In the genomic region with DNA sequence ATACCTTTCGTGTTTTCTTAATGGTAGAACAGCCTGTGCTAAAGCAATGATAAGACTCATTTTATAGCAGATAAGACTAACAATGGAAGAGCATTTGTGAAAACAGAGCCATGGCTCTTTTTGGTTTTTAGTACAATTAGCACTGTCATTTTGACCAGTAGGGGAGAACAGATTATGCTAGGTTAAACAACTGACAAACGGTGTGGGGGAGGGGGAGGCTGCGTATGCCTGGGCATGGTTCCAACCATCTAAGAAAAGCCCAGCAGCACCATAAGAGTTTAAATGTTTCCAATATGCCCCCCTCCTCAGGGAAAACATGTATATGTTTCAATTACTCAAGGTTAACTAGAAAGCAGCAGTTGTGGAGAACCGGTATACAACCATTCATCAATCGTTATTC, we compare ENCODE assay signal across 8 mouse cellular contexts.
DNase-seq lines count a peak whose midpoint lies in the region; ATAC-seq and TF ChIP-seq lines count a peak whose summit lies in the region.

No protein-coding gene starts in this region.

- no peak for ATAC-seq in heart, embryonic 13.5 days (ENCODE audit: extremely low read depth, insufficient number of reproducible peaks, low FRiP score, low TSS enrichment)
- no peak for ATAC-seq in heart, embryonic 11.5 days (replicated peaks; ENCODE audit: insufficient number of reproducible peaks, low FRiP score, low TSS enrichment)
- ATAC-seq in lung, embryonic 14.5 days (ENCODE audit: insufficient read depth): peak; percentile 42; the same call in 1 of the 2 replicates
- ATAC-seq in neural tube, embryonic 13.5 days (ENCODE audit: low read depth): peak; percentile 51; the same call in 1 of the 2 replicates
- ATAC-seq in inflammation-experienced regulatory T-cells, adult 6 months: no peak

- H3K36me3 ChIP-seq in heart, embryonic 13.5 days: no peaks in the 10 kb centered on the region
- no peaks in the 10 kb centered on the region for H3K36me3 ChIP-seq in heart, embryonic 11.5 days (ENCODE audit: control insufficient read depth, insufficient read depth, low read length)
- no peaks in the 10 kb centered on the region for H3K36me3 ChIP-seq in lung, embryonic 14.5 days (ENCODE audit: insufficient read depth)
- H3K36me3 ChIP-seq in neural tube, embryonic 13.5 days: no peaks in the 10 kb centered on the region

- no peaks in the 10 kb centered on the region for H3K27me3 ChIP-seq in heart, embryonic 13.5 days (replicated peaks)
- H3K27me3 ChIP-seq in heart, embryonic 11.5 days (ENCODE audit: control insufficient read depth, insufficient read depth, low read length): no peaks in the 10 kb centered on the region
- H3K27me3 ChIP-seq in lung, embryonic 14.5 days (ENCODE audit: insufficient read depth, low read length): no peaks in the 10 kb centered on the region
- H3K27me3 ChIP-seq in neural tube, embryonic 13.5 days: no peaks in the 10 kb centered on the region

- H3K4me2 ChIP-seq in heart, embryonic 13.5 days: peak overlapping the region; percentile 25; the same call in 1 of the 2 replicates
- no peak overlapping the region for H3K4me2 ChIP-seq in heart, embryonic 11.5 days
- no peak overlapping the region for H3K4me2 ChIP-seq in lung, embryonic 14.5 days
- H3K4me2 ChIP-seq in neural tube, embryonic 13.5 days: 0 out of 2 replicates have a peak overlapping the region, but pooled peaks have one; percentile 1

- H3K27ac ChIP-seq in heart, embryonic 13.5 days (replicated peaks): no peak overlapping the region
- no peak overlapping the region for H3K27ac ChIP-seq in heart, embryonic 11.5 days (ENCODE audit: low read depth, low read length)
- no peak overlapping the region for H3K27ac ChIP-seq in lung, embryonic 14.5 days (ENCODE audit: low read depth)
- H3K27ac ChIP-seq in neural tube, embryonic 13.5 days (replicated peaks): peak overlapping the region; percentile 61

- peak; percentile 28; the same call in 1 of the 2 replicates for TF ChIP-seq CTCF in lung, embryonic 14.5 days (IDR thresholded peaks at IDR 0.05; ENCODE audit: low read depth)

- WGBS in heart, embryonic 13.5 days: 33% methylated on average over 5 of the region's 5 CpGs
- WGBS in heart, embryonic 11.5 days (ENCODE audit: insufficient replicate concordance): 46% methylated on average over 5 of the region's 5 CpGs
- WGBS in lung, embryonic 14.5 days: 35% methylated on average over 5 of the region's 5 CpGs
- 37% methylated on average over 5 of the region's 5 CpGs for WGBS in neural tube, embryonic 13.5 days

- H3K4me3 ChIP-seq in heart, embryonic 13.5 days: no peak overlapping the region
- no peak overlapping the region for H3K4me3 ChIP-seq in heart, embryonic 11.5 days (ENCODE audit: low read depth, low read length)
- no peak overlapping the region for H3K4me3 ChIP-seq in lung, embryonic 14.5 days (ENCODE audit: low read depth, low read length)
- H3K4me3 ChIP-seq in neural tube, embryonic 13.5 days: no peak overlapping the region

- peak; percentile 73 for DNase-seq in lung, embryonic 14.5 days
- DNase-seq in lung, adult 18-20 months: no peak
- DNase-seq in cerebellum, postnatal 36 days: peak; percentile 42 to 43
- DNase-seq in urinary bladder, adult 2 months (ENCODE audit: low spot score): no peak

- no peaks in the 10 kb centered on the region for H3K9me3 ChIP-seq in heart, embryonic 13.5 days
- H3K9me3 ChIP-seq in heart, embryonic 11.5 days (replicated peaks; ENCODE audit: control insufficient read depth, low read length): no peaks in the 10 kb centered on the region
- no peaks in the 10 kb centered on the region for H3K9me3 ChIP-seq in lung, embryonic 14.5 days (ENCODE audit: low read depth, low read length)
- no peaks in the 10 kb centered on the region for H3K9me3 ChIP-seq in neural tube, embryonic 13.5 days

- H3K9ac ChIP-seq in heart, embryonic 13.5 days: no peak overlapping the region
- no peak overlapping the region for H3K9ac ChIP-seq in heart, embryonic 11.5 days (ENCODE audit: low read depth, low read length)
- no peak overlapping the region for H3K9ac ChIP-seq in lung, embryonic 14.5 days
- H3K9ac ChIP-seq in neural tube, embryonic 13.5 days: no peak overlapping the region

- H3K4me1 ChIP-seq in heart, embryonic 13.5 days: peaks cover 16% of the 10 kb centered on the region
- peaks cover 5% of the 10 kb centered on the region for H3K4me1 ChIP-seq in heart, embryonic 11.5 days (ENCODE audit: control insufficient read depth, insufficient read depth, low read length)
- H3K4me1 ChIP-seq in lung, embryonic 14.5 days (ENCODE audit: insufficient read depth): no peaks in the 10 kb centered on the region
- peaks cover 29% of the 10 kb centered on the region for H3K4me1 ChIP-seq in neural tube, embryonic 13.5 days (replicated peaks)

Comparison
In these comparisons a context has a peak if more than half of its experiments do, and no peak if none do; other contexts are left out.
1. H3K4me2 ChIP-seq: peak in heart, embryonic 13.5 days (single experiment) and neural tube, embryonic 13.5 days (single experiment); none in heart, embryonic 11.5 days (single experiment) and lung, embryonic 14.5 days (single experiment).
2. DNase-seq: peak in lung, embryonic 14.5 days (single experiment) and cerebellum, postnatal 36 days (2 of 2); none in lung, adult 18-20 months (0 of 2) and urinary bladder, adult 2 months (single experiment).
3. ATAC-seq: peak in lung, embryonic 14.5 days (single experiment) and neural tube, embryonic 13.5 days (single experiment); none in heart, embryonic 13.5 days (single experiment), heart, embryonic 11.5 days (single experiment) and inflammation-experienced regulatory T-cells, adult 6 months (single experiment).